Mouse (Mus musculus) spleen, adult 2 months (tissue): Measurements from ENCODE around the gene Hoxd8.

Source experiments
- CTCF ChIP-seq: fragments of 200-500 bp; IDR thresholded peaks from 2 replicates; pipeline ENCODE4 v1.5.1; 2011; ENCODE audit warnings: mild to moderate bottlenecking, inconsistent platforms; ENCODE audit not compliant: insufficient read depth, insufficient read length, insufficient replicate concordance; ENCODE audit errors: extremely low read depth
- POLR2A ChIP-seq: fragments of 200-500 bp; IDR thresholded peaks from 2 replicates; pipeline ENCODE4 v1.6.1; 2011; ENCODE audit warnings: low read depth, low read length, inconsistent platforms

GRCm38 (mm10) chr2:74691022-74691951 lies 13.1 kb upstream of the Hoxd8 start, which contains the start of gene Hoxd10:
- no peak for TF ChIP-seq POLR2A
- TF ChIP-seq CTCF = no peak
